In genomic region chr15:12507523-12507922, GRCm38 (mm10) we compare ENCODE assay signal across 24 mouse cellular contexts.
"Had no signal": no experiment of that assay in that cellular context is flagged by ENCODE, and none has a peak within 500 bp of the region (broad histone marks: within the 10 kb centered on the region; RNA-seq: fewer than 3 reads in every experiment).

No protein-coding gene starts in this region.

- H3K27me3 ChIP-seq: kidney, embryonic 15.5 days; liver, embryonic 12.5 days; liver, embryonic 15.5 days; lung, embryonic 15.5 days; midbrain, embryonic 15.5 days; neural tube, embryonic 12.5 days; neural tube, embryonic 15.5 days; stomach, embryonic 15.5 days had no signal

- ATAC-seq: liver, embryonic 12.5 days; midbrain, embryonic 15.5 days had no signal

- H3K9ac ChIP-seq: kidney, embryonic 15.5 days; limb, embryonic 13.5 days; liver, embryonic 12.5 days; liver, embryonic 15.5 days; lung, embryonic 15.5 days; midbrain, embryonic 15.5 days; neural tube, embryonic 12.5 days; neural tube, embryonic 15.5 days; stomach, embryonic 15.5 days had no signal

- H3K4me1 ChIP-seq: liver, embryonic 15.5 days; lung, embryonic 15.5 days; stomach, embryonic 15.5 days had no signal

- DNase-seq: kidney, adult 8-10 months; kidney, postnatal 10 days; kidney, postnatal 36 days; layer of hippocampus, postnatal 36 days; left cerebral cortex, postnatal 4 days; liver; lung, adult 18-20 months; lung, postnatal 10 days; lung, postnatal 36 days; right cerebral cortex, adult 18-20 months; right cerebral cortex, postnatal 14 days; right cerebral cortex, postnatal 4 days; thymus, postnatal 36 days had no signal

- H3K4me2 ChIP-seq: kidney, embryonic 15.5 days; limb, embryonic 13.5 days; liver, embryonic 12.5 days; liver, embryonic 15.5 days; lung, embryonic 15.5 days; midbrain, embryonic 11.5 days; midbrain, embryonic 15.5 days; neural tube, embryonic 12.5 days; stomach, embryonic 15.5 days had no signal

- H3K27ac ChIP-seq: kidney, embryonic 15.5 days; limb, embryonic 13.5 days; liver, embryonic 12.5 days; liver, embryonic 15.5 days; lung, embryonic 15.5 days; neural tube, embryonic 12.5 days; stomach, embryonic 15.5 days had no signal

- H3K4me3 ChIP-seq: kidney, embryonic 15.5 days; limb, embryonic 13.5 days; liver, embryonic 12.5 days; liver, embryonic 15.5 days; lung, embryonic 15.5 days; megakaryocyte, embryonic 14.5 days; midbrain, embryonic 15.5 days; neural tube, embryonic 12.5 days; neural tube, embryonic 15.5 days; stomach, embryonic 15.5 days had no signal

- H3K36me3 ChIP-seq: kidney, embryonic 15.5 days; liver, embryonic 12.5 days; liver, embryonic 15.5 days; lung, embryonic 15.5 days; midbrain, embryonic 15.5 days; neural tube, embryonic 12.5 days; neural tube, embryonic 15.5 days; stomach, embryonic 15.5 days had no signal

- H3K9me3 ChIP-seq: kidney, embryonic 15.5 days; limb, embryonic 13.5 days; liver, embryonic 12.5 days; liver, embryonic 15.5 days; lung, embryonic 15.5 days; megakaryocyte, embryonic 14.5 days; midbrain, embryonic 15.5 days; neural tube, embryonic 12.5 days; neural tube, embryonic 15.5 days; stomach, embryonic 15.5 days had no signal
